Mouse (Mus musculus) bone marrow macrophage, adult 2 months (primary cell): ENCODE results near the gene Fam184b.

Experiments used
- CTCF ChIP-seq: IDR thresholded peaks from 2 replicates; pipeline ENCODE4 v1.5.1; 2012; ENCODE audit warnings: low read depth, mild to moderate bottlenecking, low read length, moderate library complexity
- POLR2A ChIP-seq: IDR thresholded peaks from 2 replicates; pipeline ENCODE4 v1.6.1; 2012; ENCODE audit warnings: mild to moderate bottlenecking, low read depth, low read length, borderline replicate concordance

GRCm38 (mm10) chr5:45497564-45497963 lies 141.8 kb downstream of the Fam184b start:
- TF ChIP-seq POLR2A = no peak
- no peak for TF ChIP-seq CTCF
